Mouse (Mus musculus) embryonic stem cell, embryonic (primary cell): ENCODE results near the gene Capn3.

Source experiments
- CTCF ChIA-PET, 4 experiments: fragments of 300-600 bp in 2 of 4; fragments of 350-600 bp in 2 of 4; sonication (Branson Sonifier 250); formaldehyde crosslinking; loops; one replicate each; lab custom pipeline; 2022; ENCODE audit warnings: inconsistent platforms in 2 of 4; lab: Charles Lee
- POLR2A ChIA-PET, 4 experiments: fragments of 300-600 bp in 2 of 4; fragments of 350-600 bp in 2 of 4; sonication (Branson Sonifier 250); formaldehyde crosslinking; loops; one replicate each; lab custom pipeline; 2022; ENCODE audit warnings: antibody characterized with exemption in 4 of 4, inconsistent platforms in 1 of 4; lab: Charles Lee

Capn3 gene

GRCm38 (mm10) chr2:120503992-120504391 is 48.2 kb downstream of the Capn3 start:
- POLR2A ChIA-PET, result interaction anchor here in 2 of 4 experiments (0.6 to 5.1 kb wide), 12 partner anchors 9 to 199 kb away, joined by 3 to 34 read pairs (median 3); no protein-coding TSS in a partner anchor
- CTCF ChIA-PET, result interaction anchor here in 1 of 4 experiments (0.7 kb wide), 1 partner anchor 84 kb away, joined by 4 read pairs; no protein-coding TSS in a partner anchor

GRCm38 (mm10) chr2:120514181-120514580 is 58.4 kb downstream of the Capn3 start:
- POLR2A ChIA-PET, result interaction anchor here (0.5 to 6.2 kb wide), 34 partner anchors 8 to 997 kb away, joined by 3 to 50 read pairs (median 4); partner anchors contain the start of genes Zfp106 (in 3 of the 4), Haus2 (in 2 of the 4), Lrrc57 (in 2 of the 4) and Adal (in 1 of the 4)
- CTCF ChIA-PET, result interaction anchor here in 3 of 4 experiments (0.6 to 1.9 kb wide), 3 partner anchors 22 to 36 kb away, joined by 5 to 7 read pairs (median 6); no protein-coding TSS in a partner anchor

- ChIA-PET CTCF (no interaction called here), POLR2A (interaction anchor here in 2 of 4 experiments (1.3 to 2.3 kb wide), 5 partner anchors 10 to 42 kb away, joined by 3 to 6 read pairs (median 4); no protein-coding TSS in a partner anchor)
Observed at GRCm38 (mm10) chr2:120518547-120519210, 62.9 kb downstream of the Capn3 start.

- POLR2A ChIA-PET, result interaction anchor here in 1 of 4 experiments (1.1 to 6.2 kb wide), 3 partner anchors 12 to 22 kb away, joined by 3 to 50 read pairs (median 4); no protein-coding TSS in a partner anchor
- CTCF ChIA-PET, result no interaction called here
Observed at GRCm38 (mm10) chr2:120526771-120527170, 71.0 kb downstream of the Capn3 start.

GRCm38 (mm10) chr2:120529531-120529930 is 73.7 kb downstream of the Capn3 start:
- CTCF ChIA-PET, result no interaction called here

GRCm38 (mm10) chr2:120531223-120531622 is 75.4 kb downstream of the Capn3 start:
- ChIA-PET CTCF (interaction anchor here in 1 of 4 experiments (1.7 kb wide), 1 partner anchor 53 kb away, joined by 4 read pairs; no protein-coding TSS in a partner anchor), POLR2A (interaction anchor here in 1 of 4 experiments (0.6 kb wide), 1 partner anchor 26 kb away, joined by 4 read pairs; no protein-coding TSS in a partner anchor)

More at GRCm38 (mm10) chr2:120529531-120529930, 73.7 kb downstream of the Capn3 start:
- POLR2A ChIA-PET, result interaction anchor here in 2 of 4 experiments (0.9 to 6.2 kb wide), 4 partner anchors 8 to 24 kb away, joined by 3 to 50 read pairs (median 3); no protein-coding TSS in a partner anchor

- POLR2A ChIA-PET, result interaction anchor here in 2 of 4 experiments (0.9 to 1.7 kb wide), 4 partner anchors 21 to 25 kb away, joined by 3 to 5 read pairs (median 3); no protein-coding TSS in a partner anchor
- CTCF ChIA-PET, result interaction anchor here in 1 of 4 experiments (0.6 kb wide), 1 partner anchor 1350 kb away, joined by 12 read pairs; no protein-coding TSS in a partner anchor
Observed at GRCm38 (mm10) chr2:120539333-120539732, 83.5 kb downstream of the Capn3 start.

- CTCF ChIA-PET, result interaction anchor here in 1 of 4 experiments (0.6 kb wide), 1 partner anchor 1351 kb away, joined by 12 read pairs; no protein-coding TSS in a partner anchor
- POLR2A ChIA-PET, result interaction anchor here in 2 of 4 experiments (0.9 to 1.7 kb wide), 4 partner anchors 20 to 26 kb away, joined by 3 to 5 read pairs (median 3); no protein-coding TSS in a partner anchor
Observed at GRCm38 (mm10) chr2:120539778-120540208, 84.0 kb downstream of the Capn3 start.

GRCm38 (mm10) chr2:120544732-120545131 is 88.9 kb downstream of the Capn3 start:
- POLR2A ChIA-PET, result interaction anchor here in 2 of 4 experiments (0.5 to 6.6 kb wide), 10 partner anchors 9 to 44 kb away, joined by 3 to 61 read pairs (median 6); partner anchors contain the start of gene Zfp106 (in 1 of the 2)
- CTCF ChIA-PET, result interaction anchor here in 2 of 4 experiments (0.7 to 0.8 kb wide), 2 partner anchors 18 to 149 kb away, joined by 3 to 4 read pairs; no protein-coding TSS in a partner anchor
